In genomic region chr2:92442419-92443001, GRCm38 (mm10) we compare ENCODE assay signal across 11 mouse cellular contexts. TPM values are rescaled to one million over a fixed set of nuclear protein-coding genes. Genes with fewer than 3 reads are reported as not detected.
DNase-seq lines count a peak whose midpoint lies in the region; ATAC-seq and TF ChIP-seq lines count a peak whose summit lies in the region.
"Had no signal": no experiment of that assay in that cellular context is flagged by ENCODE, and none has a peak within 500 bp of the region (broad histone marks: within the 10 kb centered on the region; RNA-seq: fewer than 3 reads in every experiment).

No protein-coding gene starts in this region.

- no peaks in the 10 kb centered on the region for H3K27me3 ChIP-seq in forebrain, postnatal 0 days (ENCODE audit: insufficient read depth, low read length)
- H3K27me3 ChIP-seq in forebrain, embryonic 11.5 days (ENCODE audit: control insufficient read depth, insufficient read depth, low read length) = no peaks in the 10 kb centered on the region
- H3K27me3 ChIP-seq in lung, postnatal 0 days (replicated peaks; ENCODE audit: insufficient read depth, low read length) = no peaks in the 10 kb centered on the region
- H3K27me3 ChIP-seq: midbrain, embryonic 12.5 days had no signal

- H3K9ac ChIP-seq in forebrain, postnatal 0 days = no peak overlapping the region
- H3K9ac ChIP-seq in forebrain, embryonic 11.5 days (ENCODE audit: low read length) = no peak overlapping the region
- no peak overlapping the region for H3K9ac ChIP-seq in lung, postnatal 0 days (replicated peaks; ENCODE audit: low read depth)
- H3K9ac ChIP-seq: embryonic facial prominence, embryonic 12.5 days; midbrain, embryonic 12.5 days had no signal

- no peak for TF ChIP-seq EP300 in lung, postnatal 0 days (IDR thresholded peaks at IDR 0.05)

- no peak for TF ChIP-seq POLR2A in lung, adult 2 months (IDR thresholded peaks at IDR 0.05; ENCODE audit: borderline replicate concordance, extremely low read depth, low read depth, low read length)

- DNase-seq in forebrain, postnatal 0 days = peak; percentile 44
- DNase-seq in forebrain, embryonic 11.5 days (ENCODE audit: low spot score) = no peak
- DNase-seq in lung, postnatal 0 days (ENCODE audit: low spot score) = peak; percentile 19
- no peak for DNase-seq in lung, adult 2 months
- DNase-seq in right cerebral cortex, postnatal 10 days (ENCODE audit: low spot score in 2 of 2) = peak; percentile 63 to 79
- no peak for DNase-seq in adrenal gland, adult 18-20 months (ENCODE audit: low spot score in 2 of 2)
- DNase-seq in ovary, postnatal 14 days (ENCODE audit: low spot score) = no peak
- DNase-seq: gastrocnemius, postnatal 36 days had no signal

- no peak for TF ChIP-seq CTCF in forebrain, postnatal 0 days (IDR thresholded peaks at IDR 0.05; ENCODE audit: low read depth)
- no peak for TF ChIP-seq CTCF in lung, postnatal 0 days (IDR thresholded peaks at IDR 0.05)
- no peak for TF ChIP-seq CTCF in lung, adult 2 months (IDR thresholded peaks at IDR 0.05; ENCODE audit: insufficient read depth, low read length)

- 0 out of 2 replicates have a peak, but pooled peaks cover 4% of the 10 kb centered on the region for H3K4me1 ChIP-seq in forebrain, postnatal 0 days (ENCODE audit: insufficient read depth)
- H3K4me1 ChIP-seq in forebrain, embryonic 11.5 days (replicated peaks; ENCODE audit: control insufficient read depth, insufficient read depth, low read length) = no peaks in the 10 kb centered on the region
- H3K4me1 ChIP-seq in lung, postnatal 0 days (ENCODE audit: insufficient read depth, low read depth, low read length) = 0 out of 2 replicates have a peak, but pooled peaks cover 4% of the 10 kb centered on the region
- H3K4me1 ChIP-seq in lung, adult 2 months (ENCODE audit: control insufficient read depth, insufficient read depth, low read length) = peaks cover 3% of the 10 kb centered on the region; the same call in 1 of the 2 replicates
- H3K4me1 ChIP-seq: embryonic facial prominence, embryonic 12.5 days had no signal

- no peaks in the 10 kb centered on the region for H3K36me3 ChIP-seq in forebrain, postnatal 0 days (ENCODE audit: insufficient read depth)
- no peaks in the 10 kb centered on the region for H3K36me3 ChIP-seq in forebrain, embryonic 11.5 days (ENCODE audit: control insufficient read depth, insufficient read depth, low read length)
- H3K36me3 ChIP-seq in lung, postnatal 0 days (ENCODE audit: insufficient read depth, low read length) = no peaks in the 10 kb centered on the region
- H3K36me3 ChIP-seq: embryonic facial prominence, embryonic 12.5 days; midbrain, embryonic 12.5 days had no signal

- no peaks in the 10 kb centered on the region for H3K9me3 ChIP-seq in forebrain, postnatal 0 days (ENCODE audit: low read length)
- no peaks in the 10 kb centered on the region for H3K9me3 ChIP-seq in forebrain, embryonic 11.5 days (ENCODE audit: control insufficient read depth, low read length)
- H3K9me3 ChIP-seq in lung, postnatal 0 days (ENCODE audit: low read length) = no peaks in the 10 kb centered on the region
- H3K9me3 ChIP-seq: embryonic facial prominence, embryonic 12.5 days; midbrain, embryonic 12.5 days had no signal

- ATAC-seq in forebrain, postnatal 0 days = peak; percentile 73; the same call in 1 of the 2 replicates
- ATAC-seq in forebrain, embryonic 11.5 days (replicated peaks; ENCODE audit: low FRiP score) = no peak
- no peak for ATAC-seq in lung, postnatal 0 days
- ATAC-seq in common myeloid progenitor, adult 5-6 weeks (replicated peaks; ENCODE audit: low read depth, poor library complexity, severe bottlenecking) = peak; percentile 43; the same call in 1 of the 2 replicates

- H3K4me2 ChIP-seq in forebrain, postnatal 0 days (ENCODE audit: low read depth) = no peak overlapping the region
- H3K4me2 ChIP-seq in forebrain, embryonic 11.5 days (ENCODE audit: low read depth, low read length, severe bottlenecking) = no peak overlapping the region
- H3K4me2 ChIP-seq in lung, postnatal 0 days (replicated peaks; ENCODE audit: low read depth, low read length) = no peak overlapping the region
- H3K4me2 ChIP-seq: embryonic facial prominence, embryonic 12.5 days; midbrain, embryonic 12.5 days had no signal

- no peak overlapping the region for H3K4me3 ChIP-seq in forebrain, postnatal 0 days (ENCODE audit: low read depth, low read length)
- H3K4me3 ChIP-seq in forebrain, embryonic 11.5 days (ENCODE audit: low read depth, low read length) = no peak overlapping the region
- H3K4me3 ChIP-seq in lung, postnatal 0 days (ENCODE audit: low read depth, low read length) = no peak overlapping the region
- no peak overlapping the region for H3K4me3 ChIP-seq in lung, adult 2 months (replicated peaks; ENCODE audit: extremely low read depth, low read depth, low read length)
- H3K4me3 ChIP-seq: embryonic facial prominence, embryonic 12.5 days; midbrain, embryonic 12.5 days had no signal

- WGBS in forebrain, postnatal 0 days = 65% methylated on average over 12 of the region's 12 CpGs
- 86% methylated on average over 12 of the region's 12 CpGs for WGBS in forebrain, embryonic 11.5 days
- WGBS in lung, postnatal 0 days = 60% methylated on average over 12 of the region's 12 CpGs
- 63% methylated on average over 12 of the region's 12 CpGs for WGBS in lung, adult 2 months

- H3K27ac ChIP-seq in forebrain, postnatal 0 days (ENCODE audit: low read depth, low read length) = no peak overlapping the region
- no peak overlapping the region for H3K27ac ChIP-seq in forebrain, embryonic 11.5 days (ENCODE audit: low read depth, low read length)
- H3K27ac ChIP-seq in lung, postnatal 0 days (ENCODE audit: low read length) = no peak overlapping the region
- H3K27ac ChIP-seq: embryonic facial prominence, embryonic 12.5 days; midbrain, embryonic 12.5 days had no signal

RNA-seq across cellular contexts. Expression of gene Cry2, which starts 8.7 kb away (rescaled TPM):
- 26.5 and 36.7 TPM in 2 replicates for total RNA-seq in forebrain, postnatal 0 days (2014; rRNA removed)
- polyA plus RNA-seq in forebrain, postnatal 0 days (2015; fragmentation: Nextera tagmentation; extraction: Ambion mirVana) = 28.5 and 43.2 TPM in 2 replicates
- 24.0 and 25.5 TPM in 2 replicates for polyA plus RNA-seq in forebrain, embryonic 11.5 days (2014; fragmentation: Nextera tagmentation; extraction: Ambion mirVana)
- 36.3 and 36.6 TPM in 2 replicates for polyA plus RNA-seq in lung, postnatal 0 days (2015; fragmentation: Nextera tagmentation; extraction: Ambion mirVana)
- polyA plus RNA-seq in lung, adult 2 months (2012; rRNA removed) = 37.5 and 40.7 TPM in 2 replicates
- 11.2 and 12.6 TPM in 2 replicates for total RNA-seq in common myeloid progenitor, adult 5-6 weeks (2017)
- 10 to 100 TPM; 20.6 to 46.2 TPM for total RNA-seq in adrenal gland, adult 18-20 months (2021)

RNA-seq across cellular contexts. Expression of gene Slc35c1, which starts 17.8 kb away (rescaled TPM):
- 4.6 and 9.1 TPM in 2 replicates for total RNA-seq in forebrain, postnatal 0 days (2014; rRNA removed)
- 13.1 and 14.4 TPM in 2 replicates for polyA plus RNA-seq in forebrain, postnatal 0 days (2015; fragmentation: Nextera tagmentation; extraction: Ambion mirVana)
- 11.6 and 12.8 TPM in 2 replicates for polyA plus RNA-seq in forebrain, embryonic 11.5 days (2014; fragmentation: Nextera tagmentation; extraction: Ambion mirVana)
- polyA plus RNA-seq in lung, postnatal 0 days (2015; fragmentation: Nextera tagmentation; extraction: Ambion mirVana) = 12.9 and 13.1 TPM in 2 replicates
- 43.9 and 49.0 TPM in 2 replicates for polyA plus RNA-seq in lung, adult 2 months (2012; rRNA removed)
- total RNA-seq in common myeloid progenitor, adult 5-6 weeks (2017) = 12.0 and 19.4 TPM in 2 replicates
- 10 to 100 TPM; 12.1 to 21.7 TPM for total RNA-seq in adrenal gland, adult 18-20 months (2021)

RNA-seq across cellular contexts. Expression of gene Mapk8ip1, which starts 41.4 kb away (rescaled TPM):
- 223 and 225 TPM in 2 replicates for total RNA-seq in forebrain, postnatal 0 days (2014; rRNA removed)
- 129 and 150 TPM in 2 replicates for polyA plus RNA-seq in forebrain, postnatal 0 days (2015; fragmentation: Nextera tagmentation; extraction: Ambion mirVana)
- polyA plus RNA-seq in forebrain, embryonic 11.5 days (2014; fragmentation: Nextera tagmentation; extraction: Ambion mirVana) = 35.9 and 41.4 TPM in 2 replicates
- 7.8 and 9.7 TPM in 2 replicates for polyA plus RNA-seq in lung, postnatal 0 days (2015; fragmentation: Nextera tagmentation; extraction: Ambion mirVana)
- 18.3 and 23.2 TPM in 2 replicates for polyA plus RNA-seq in lung, adult 2 months (2012; rRNA removed)
- total RNA-seq in common myeloid progenitor, adult 5-6 weeks (2017) = not detected in 2 replicates
- total RNA-seq in adrenal gland, adult 18-20 months (2021) = 10 to 100 TPM; 29.6 to 32.3 TPM

Comparison
In these comparisons a context has a peak if more than half of its experiments do, and no peak if none do; other contexts are left out.
1. ATAC-seq: peak in forebrain, postnatal 0 days (single experiment) and common myeloid progenitor, adult 5-6 weeks (single experiment); none in forebrain, embryonic 11.5 days (single experiment) and lung, postnatal 0 days (single experiment).
2. DNase-seq: peak in forebrain, postnatal 0 days (single experiment), lung, postnatal 0 days (single experiment) and right cerebral cortex, postnatal 10 days (2 of 2); none in forebrain, embryonic 11.5 days (single experiment), lung, adult 2 months (single experiment), adrenal gland, adult 18-20 months (0 of 2) and ovary, postnatal 14 days (single experiment).